Mouse (Mus musculus) kidney, adult 11 months (tissue): Measurements from ENCODE around the gene Brix1.

ENCODE experiments used
- DNase-seq: peaks from one replicate; pipeline ENCODE4 v3.0.0; 2022

The Brix1 gene

GRCm38 (mm10) chr15:10447102-10447501 lies 38.6 kb downstream of the Brix1 start:
- DNase-seq, result no peak

GRCm38 (mm10) chr15:10442275-10442674 lies 43.5 kb downstream of the Brix1 start:
- no peak for DNase-seq

GRCm38 (mm10) chr15:10441493-10441892 lies 44.3 kb downstream of the Brix1 start:
- DNase-seq, result no peak

GRCm38 (mm10) chr15:10439963-10440362 lies 45.8 kb downstream of the Brix1 start:
- DNase-seq, result no peak

- DNase-seq, result no peak
These were observed 48.9 kb downstream of the Brix1 start for GRCm38 (mm10) chr15:10436893-10437292.

GRCm38 (mm10) chr15:10426545-10427266 lies 59.0 kb downstream of the Brix1 start:
- no peak for DNase-seq

GRCm38 (mm10) chr15:10426124-10426523 lies 59.6 kb downstream of the Brix1 start:
- no peak for DNase-seq
